Mouse (Mus musculus) bone marrow, adult 2 months (tissue): ENCODE measurements around the gene C1qtnf5. TPM values are rescaled to one million over a fixed set of nuclear protein-coding genes. Genes with fewer than 3 reads are reported as not detected.

Experiments used
- H3K27ac ChIP-seq: fragments of 200-500 bp; 2 replicates; pipeline ENCODE4 v1.5.1; 2012; ENCODE audit warnings: low read depth, mild to moderate bottlenecking, control low read depth, inconsistent platforms, low read length; ENCODE audit not compliant: control insufficient read depth, poor library complexity, insufficient read depth
- H3K4me1 ChIP-seq: fragments of 200-500 bp; 2 replicates; pipeline ENCODE4 v1.6.1; 2011; ENCODE audit warnings: low read length; ENCODE audit not compliant: control insufficient read depth, insufficient read depth
- H3K4me3 ChIP-seq: fragments of 200-500 bp; replicated peaks from 2 replicates; pipeline ENCODE3; 2011; ENCODE audit warnings: mild to moderate bottlenecking, low read depth, low read length, control low read depth; ENCODE audit not compliant: control insufficient read depth
- CTCF ChIP-seq: fragments of 200-500 bp; IDR thresholded peaks from 2 replicates; pipeline ENCODE4 v1.5.1; 2011; ENCODE audit warnings: low read length, control low read depth; ENCODE audit not compliant: control insufficient read depth, insufficient read depth
- POLR2A ChIP-seq: fragments of 200-500 bp; IDR thresholded peaks from 2 replicates; pipeline ENCODE4 v1.6.1; 2011; ENCODE audit warnings: low read depth, mild to moderate bottlenecking, control low read depth, low read length, borderline replicate concordance; ENCODE audit not compliant: control insufficient read depth
- WGBS: fragments of 180-500 bp; shearing (Covaris S2); methylation state at CpG from one replicate; pipeline ENCODE4 v1.1.7; 2018; 5-methylcytosine and 5-hydroxymethylcytosine counted together
- polyA plus RNA-seq: library from polyadenylated mRNA; stranded (reverse); fragments of >200 nt; gene quantifications from 2 replicates; pipeline ENCODE4 v1.2.4, GENCODE M21; 2011; ENCODE audit warnings: low replicate concordance; ENCODE audit not compliant: missing spikeins, insufficient read depth, insufficient read length

Gene C1qtnf5
- polyA plus RNA-seq, 1 experiment = 3.3 TPM

GRCm38 (mm10) chr9:44076764-44077120 lies 30.3 kb upstream of the C1qtnf5 start:
- peaks cover 4% of the 10 kb centered on the region for H3K4me1 ChIP-seq
- H3K27ac ChIP-seq = no peak overlapping the region
- no peak overlapping the region for H3K4me3 ChIP-seq
- 22% methylated on average over 5 of the region's 5 CpGs for WGBS
- no peak for TF ChIP-seq POLR2A
- TF ChIP-seq CTCF = peak; percentile 53; the same call in 1 of the 2 replicates

- TF ChIP-seq POLR2A = no peak
- TF ChIP-seq CTCF = no peak
- H3K4me1 ChIP-seq = peaks cover 5% of the 10 kb centered on the region
- no peak overlapping the region for H3K4me3 ChIP-seq
- H3K27ac ChIP-seq = no peak overlapping the region
- 79% methylated on average over 11 of the region's 11 CpGs for WGBS
Observed at GRCm38 (mm10) chr9:44077266-44077910, 29.7 kb upstream of the C1qtnf5 start.

GRCm38 (mm10) chr9:44078136-44078797 lies 28.8 kb upstream of the C1qtnf5 start:
- Histone ChIP-seq H3K4me1 (peaks cover 5% of the 10 kb centered on the region), H3K27ac (no peak overlapping the region), H3K4me3 (no peak overlapping the region)
- TF ChIP-seq POLR2A = no peak
- no peak for TF ChIP-seq CTCF
- 77% methylated on average over 10 of the region's 10 CpGs for WGBS

GRCm38 (mm10) chr9:44078955-44079756 lies 27.9 kb upstream of the C1qtnf5 start:
- 23% methylated on average over 16 of the region's 16 CpGs for WGBS
- no peak overlapping the region for H3K4me3 ChIP-seq
- peaks cover 8% of the 10 kb centered on the region for H3K4me1 ChIP-seq
- H3K27ac ChIP-seq = no peak overlapping the region
- no peak for TF ChIP-seq POLR2A
- TF ChIP-seq CTCF = no peak

- Histone ChIP-seq H3K4me1 (peaks cover 8% of the 10 kb centered on the region), H3K4me3 (no peak overlapping the region), H3K27ac (no peak overlapping the region)
- WGBS = 42% methylated on average over 10 of the region's 10 CpGs
- TF ChIP-seq CTCF = no peak
- no peak for TF ChIP-seq POLR2A
Observed at GRCm38 (mm10) chr9:44079997-44080780, 26.9 kb upstream of the C1qtnf5 start.

- Histone ChIP-seq H3K27ac (no peak overlapping the region), H3K4me1 (peaks cover 8% of the 10 kb centered on the region), H3K4me3 (no peak overlapping the region)
- WGBS = 68% methylated on average over 5 of the region's 5 CpGs
- no peak for TF ChIP-seq POLR2A
- no peak for TF ChIP-seq CTCF
Observed at GRCm38 (mm10) chr9:44080953-44081352, 26.1 kb upstream of the C1qtnf5 start.

GRCm38 (mm10) chr9:44081581-44081980 lies 25.5 kb upstream of the C1qtnf5 start:
- Histone ChIP-seq H3K4me1 (peaks cover 8% of the 10 kb centered on the region), H3K4me3 (no peak overlapping the region), H3K27ac (no peak overlapping the region)
- WGBS = 39% methylated on average over 5 of the region's 5 CpGs
- TF ChIP-seq CTCF (no peak), POLR2A (no peak)
